Mouse (Mus musculus): Measurements from ENCODE around the gene Clgn. TPM values are rescaled to one million over a fixed set of nuclear protein-coding genes. Genes with fewer than 3 reads are reported as not detected.
A peak's percentile ranks its signal among the peaks of the same experiment; 100 is the strongest.

Gene Clgn
- polyA plus RNA-seq (2014; fragmentation: Nextera tagmentation; extraction: Ambion mirVana), result 0.04 and 0.20 TPM in 2 replicates

GRCm38 (mm10) chr8:83389316-83390005 is at the start of gene Clgn:
Gene Clgn, plus strand, starts transcription at chr8:83389867.
- Histone ChIP-seq H3K27me3 (ENCODE audit: control insufficient read depth, insufficient read depth, low read length) (peaks cover 21% of the 10 kb centered on the region), H3K9me3 (ENCODE audit: control insufficient read depth, low read length) (no peaks in the 10 kb centered on the region), H3K4me1 (ENCODE audit: control insufficient read depth, insufficient read depth, low read length) (0 out of 2 replicates have a peak, but pooled peaks cover 4% of the 10 kb centered on the region), H3K4me3 (ENCODE audit: low read length) (peak within 1 kb of the TSS; percentile 43), H3K36me3 (ENCODE audit: control insufficient read depth, insufficient read depth, low read length) (no peaks in the 10 kb centered on the region), H3K9ac (ENCODE audit: low read depth, low read length) (0 out of 2 replicates have a peak within 1 kb of the TSS, but pooled peaks have one; percentile 44), H3K4me2 (replicated peaks; ENCODE audit: low read depth, low read length) (peak within 1 kb of the TSS; percentile 91), H3K27ac (ENCODE audit: low read depth, low read length) (no peak within 1 kb of the TSS)
- 5% methylated on average over 41 of the region's 41 CpGs for WGBS
- peak; percentile 91 for ATAC-seq (ENCODE audit: low FRiP score, low TSS enrichment)

GRCm38 (mm10) chr8:83342076-83342475 is 47.6 kb upstream of the Clgn start:
- H3K4me1 ChIP-seq (ENCODE audit: control insufficient read depth, insufficient read depth, low read length), result no peaks in the 10 kb centered on the region
- H3K4me3 ChIP-seq (ENCODE audit: low read length), result no peak overlapping the region
- H3K4me2 ChIP-seq (replicated peaks; ENCODE audit: low read depth, low read length), result no peak overlapping the region
- ATAC-seq (ENCODE audit: low FRiP score, low TSS enrichment), result no peak
- no peaks in the 10 kb centered on the region for H3K9me3 ChIP-seq (ENCODE audit: control insufficient read depth, low read length)
- H3K27ac ChIP-seq (ENCODE audit: low read depth, low read length), result no peak overlapping the region
- H3K27me3 ChIP-seq (ENCODE audit: control insufficient read depth, insufficient read depth, low read length), result no peaks in the 10 kb centered on the region
- H3K36me3 ChIP-seq (ENCODE audit: control insufficient read depth, insufficient read depth, low read length), result no peaks in the 10 kb centered on the region
- 90% methylated on average over 3 of the region's 3 CpGs for WGBS
- H3K9ac ChIP-seq (ENCODE audit: low read depth, low read length), result no peak overlapping the region

GRCm38 (mm10) chr8:83342693-83343092 is 47.0 kb upstream of the Clgn start:
- H3K4me3 ChIP-seq (ENCODE audit: low read length), result no peak overlapping the region
- no peaks in the 10 kb centered on the region for H3K4me1 ChIP-seq (ENCODE audit: control insufficient read depth, insufficient read depth, low read length)
- no peak for ATAC-seq (ENCODE audit: low FRiP score, low TSS enrichment)
- H3K36me3 ChIP-seq (ENCODE audit: control insufficient read depth, insufficient read depth, low read length), result no peaks in the 10 kb centered on the region
- no peaks in the 10 kb centered on the region for H3K9me3 ChIP-seq (ENCODE audit: control insufficient read depth, low read length)
- H3K27ac ChIP-seq (ENCODE audit: low read depth, low read length), result no peak overlapping the region
- no peaks in the 10 kb centered on the region for H3K27me3 ChIP-seq (ENCODE audit: control insufficient read depth, insufficient read depth, low read length)
- no peak overlapping the region for H3K4me2 ChIP-seq (replicated peaks; ENCODE audit: low read depth, low read length)
- H3K9ac ChIP-seq (ENCODE audit: low read depth, low read length), result no peak overlapping the region

- no peaks in the 10 kb centered on the region for H3K9me3 ChIP-seq (ENCODE audit: control insufficient read depth, low read length)
- no peaks in the 10 kb centered on the region for H3K36me3 ChIP-seq (ENCODE audit: control insufficient read depth, insufficient read depth, low read length)
- WGBS, result 77% methylated on average over 18 of the region's 18 CpGs
- no peak for ATAC-seq (ENCODE audit: low FRiP score, low TSS enrichment)
- H3K4me1 ChIP-seq (ENCODE audit: control insufficient read depth, insufficient read depth, low read length), result no peaks in the 10 kb centered on the region
- H3K4me2 ChIP-seq (replicated peaks; ENCODE audit: low read depth, low read length), result no peak within 1 kb of the TSS
- H3K9ac ChIP-seq (ENCODE audit: low read depth, low read length), result no peak within 1 kb of the TSS
- no peaks in the 10 kb centered on the region for H3K27me3 ChIP-seq (ENCODE audit: control insufficient read depth, insufficient read depth, low read length)
- H3K4me3 ChIP-seq (ENCODE audit: low read length), result no peak within 1 kb of the TSS
- H3K27ac ChIP-seq (ENCODE audit: low read depth, low read length), result no peak within 1 kb of the TSS
Measured at GRCm38 (mm10) chr8:83348263-83348662, 41.4 kb upstream of the Clgn start, which contains the start of gene Mgat4d. Gene Mgat4d, plus strand, starts transcription at chr8:83348471.

GRCm38 (mm10) chr8:83351315-83351714 is 38.4 kb upstream of the Clgn start:
- H3K4me2 ChIP-seq (replicated peaks; ENCODE audit: low read depth, low read length), result no peak overlapping the region
- H3K27me3 ChIP-seq (ENCODE audit: control insufficient read depth, insufficient read depth, low read length), result no peaks in the 10 kb centered on the region
- no peak for ATAC-seq (ENCODE audit: low FRiP score, low TSS enrichment)
- H3K4me3 ChIP-seq (ENCODE audit: low read length), result no peak overlapping the region
- no peak overlapping the region for H3K27ac ChIP-seq (ENCODE audit: low read depth, low read length)
- no peaks in the 10 kb centered on the region for H3K9me3 ChIP-seq (ENCODE audit: control insufficient read depth, low read length)
- no peaks in the 10 kb centered on the region for H3K4me1 ChIP-seq (ENCODE audit: control insufficient read depth, insufficient read depth, low read length)
- no peaks in the 10 kb centered on the region for H3K36me3 ChIP-seq (ENCODE audit: control insufficient read depth, insufficient read depth, low read length)
- 90% methylated on average over 2 of the region's 2 CpGs for WGBS
- no peak overlapping the region for H3K9ac ChIP-seq (ENCODE audit: low read depth, low read length)

- 33% methylated on average over 7 of the region's 7 CpGs for WGBS
- Histone ChIP-seq H3K27ac (ENCODE audit: low read depth, low read length) (no peak overlapping the region), H3K9me3 (ENCODE audit: control insufficient read depth, low read length) (no peaks in the 10 kb centered on the region), H3K4me3 (ENCODE audit: low read length) (no peak overlapping the region), H3K4me1 (ENCODE audit: control insufficient read depth, insufficient read depth, low read length) (no peaks in the 10 kb centered on the region), H3K4me2 (replicated peaks; ENCODE audit: low read depth, low read length) (no peak overlapping the region), H3K27me3 (ENCODE audit: control insufficient read depth, insufficient read depth, low read length) (no peaks in the 10 kb centered on the region), H3K36me3 (ENCODE audit: control insufficient read depth, insufficient read depth, low read length) (no peaks in the 10 kb centered on the region), H3K9ac (ENCODE audit: low read depth, low read length) (no peak overlapping the region)
- ATAC-seq (ENCODE audit: low FRiP score, low TSS enrichment), result peak; percentile 82
Measured at GRCm38 (mm10) chr8:83363156-83363769, 26.4 kb upstream of the Clgn start.

- Histone ChIP-seq H3K27ac (ENCODE audit: low read depth, low read length) (no peak overlapping the region), H3K4me2 (replicated peaks; ENCODE audit: low read depth, low read length) (no peak overlapping the region), H3K36me3 (ENCODE audit: control insufficient read depth, insufficient read depth, low read length) (no peaks in the 10 kb centered on the region), H3K4me3 (ENCODE audit: low read length) (no peak overlapping the region), H3K9ac (ENCODE audit: low read depth, low read length) (no peak overlapping the region), H3K9me3 (ENCODE audit: control insufficient read depth, low read length) (no peaks in the 10 kb centered on the region), H3K4me1 (ENCODE audit: control insufficient read depth, insufficient read depth, low read length) (no peaks in the 10 kb centered on the region), H3K27me3 (ENCODE audit: control insufficient read depth, insufficient read depth, low read length) (no peaks in the 10 kb centered on the region)
- no peak for ATAC-seq (ENCODE audit: low FRiP score, low TSS enrichment)
Measured at GRCm38 (mm10) chr8:83377231-83377630, 12.4 kb upstream of the Clgn start.

- Histone ChIP-seq H3K9me3 (ENCODE audit: control insufficient read depth, low read length) (no peaks in the 10 kb centered on the region), H3K27me3 (ENCODE audit: control insufficient read depth, insufficient read depth, low read length) (no peaks in the 10 kb centered on the region), H3K36me3 (ENCODE audit: control insufficient read depth, insufficient read depth, low read length) (no peaks in the 10 kb centered on the region), H3K27ac (ENCODE audit: low read depth, low read length) (no peak overlapping the region), H3K4me2 (replicated peaks; ENCODE audit: low read depth, low read length) (no peak overlapping the region), H3K4me3 (ENCODE audit: low read length) (no peak overlapping the region), H3K4me1 (ENCODE audit: control insufficient read depth, insufficient read depth, low read length) (no peaks in the 10 kb centered on the region), H3K9ac (ENCODE audit: low read depth, low read length) (no peak overlapping the region)
- no peak for ATAC-seq (ENCODE audit: low FRiP score, low TSS enrichment)
- WGBS, result 65% methylated on average over 4 of the region's 4 CpGs
Measured at GRCm38 (mm10) chr8:83380141-83380540, 9.5 kb upstream of the Clgn start.

- 89% methylated on average over 2 of the region's 2 CpGs for WGBS
- no peak overlapping the region for H3K4me2 ChIP-seq (replicated peaks; ENCODE audit: low read depth, low read length)
Measured at GRCm38 (mm10) chr8:83381016-83381415, 8.7 kb upstream of the Clgn start.

More at GRCm38 (mm10) chr8:83381016-83381415, 8.7 kb upstream of the Clgn start:
- Histone ChIP-seq H3K27ac (ENCODE audit: low read depth, low read length) (no peak overlapping the region), H3K4me3 (ENCODE audit: low read length) (no peak overlapping the region), H3K9me3 (ENCODE audit: control insufficient read depth, low read length) (no peaks in the 10 kb centered on the region), H3K27me3 (ENCODE audit: control insufficient read depth, insufficient read depth, low read length) (no peaks in the 10 kb centered on the region), H3K4me1 (ENCODE audit: control insufficient read depth, insufficient read depth, low read length) (no peaks in the 10 kb centered on the region), H3K9ac (ENCODE audit: low read depth, low read length) (no peak overlapping the region), H3K36me3 (ENCODE audit: control insufficient read depth, insufficient read depth, low read length) (no peaks in the 10 kb centered on the region)
- no peak for ATAC-seq (ENCODE audit: low FRiP score, low TSS enrichment)
